Mouse (Mus musculus) spleen, postnatal 10 days (tissue): ENCODE data around the gene Adcy5.

Experiments used
- DNase-seq, 2 experiments: peaks; one replicate each; pipeline ENCODE4 v3.0.0; 2021 to 2022; ENCODE audit warnings: low spot score in 2 of 2

Gene Adcy5

DNA sequence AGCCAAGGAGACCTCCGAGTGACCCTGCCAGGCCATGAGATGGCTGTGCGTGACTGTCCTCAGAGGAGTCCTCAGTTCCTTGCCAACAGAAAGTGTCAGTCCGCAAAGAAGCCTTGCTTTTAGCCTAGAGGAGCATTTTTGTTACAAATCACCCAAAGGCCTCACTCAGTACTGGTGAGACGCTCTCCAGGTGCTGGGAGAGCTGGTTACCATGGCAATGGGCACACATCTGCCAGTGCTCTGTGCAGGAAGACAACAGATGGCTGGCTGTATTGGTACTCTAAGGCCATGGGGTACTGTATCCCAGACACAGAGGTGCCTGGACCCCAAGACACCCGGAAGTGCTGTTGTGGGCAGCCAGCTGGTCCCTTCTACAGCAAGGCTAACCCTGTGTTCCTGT is 51.0 kb downstream of the Adcy5 start:
- no peak for DNase-seq

DNA sequence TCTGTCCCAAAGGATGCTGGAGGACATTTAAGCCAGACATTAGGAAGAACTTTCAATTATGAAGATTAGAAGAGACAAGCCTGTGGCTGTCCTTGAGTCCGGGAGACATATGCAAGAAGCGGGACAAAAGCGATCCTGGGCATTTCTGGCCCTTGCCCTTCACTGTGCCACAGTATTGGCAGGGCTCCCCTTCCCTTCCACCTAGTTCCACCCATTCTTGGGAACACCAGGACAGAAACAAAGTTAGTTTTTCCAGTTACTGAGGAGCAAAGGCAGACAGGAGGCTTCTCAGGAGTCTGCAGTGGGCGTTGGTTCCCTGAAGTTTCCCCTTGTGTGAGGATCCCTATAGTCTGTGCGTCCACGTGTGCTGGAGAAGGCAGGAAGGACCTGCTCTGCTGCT is 51.7 kb downstream of the Adcy5 start:
- no peak for DNase-seq

DNA sequence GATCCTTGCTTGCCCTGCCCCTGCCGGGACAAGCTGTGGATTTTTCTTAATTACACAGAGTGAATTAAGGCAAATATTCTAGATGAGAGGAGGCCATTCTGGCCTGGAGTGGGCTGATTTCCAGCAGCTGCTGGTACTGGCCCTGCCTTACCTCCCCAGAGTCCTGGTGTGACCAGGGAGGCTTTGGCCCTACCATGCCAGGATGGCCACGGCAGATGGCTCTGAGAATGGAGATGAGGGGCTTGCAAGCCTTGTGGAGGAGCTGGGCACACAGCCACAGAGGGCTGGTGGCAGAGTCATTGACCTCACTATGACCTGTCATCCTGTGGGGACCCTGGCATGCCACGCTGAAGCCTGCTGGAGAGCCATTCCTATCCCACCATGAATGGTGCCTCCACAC is 54.1 kb downstream of the Adcy5 start:
- no peak for DNase-seq

DNA sequence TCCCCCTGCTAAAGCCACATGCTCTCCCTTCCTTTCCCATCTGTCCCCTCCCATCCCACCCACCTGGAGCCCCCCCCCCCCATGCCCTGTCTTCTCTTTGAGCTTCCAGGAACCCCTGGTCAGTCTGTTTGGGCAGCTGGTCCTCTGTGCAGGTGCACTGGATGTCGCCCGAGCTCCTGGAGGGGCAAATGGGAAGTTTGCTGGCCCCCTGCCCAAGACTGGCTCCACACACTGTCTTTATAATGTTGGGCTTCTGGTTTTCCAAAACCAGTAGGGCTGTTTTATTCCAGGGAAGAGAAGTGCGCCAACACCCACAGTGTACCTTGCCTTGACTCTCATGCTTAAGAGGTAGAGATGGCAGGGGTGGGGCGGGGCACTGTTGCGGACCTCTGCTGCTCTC is 55.1 kb downstream of the Adcy5 start:
- no peak for DNase-seq

DNA sequence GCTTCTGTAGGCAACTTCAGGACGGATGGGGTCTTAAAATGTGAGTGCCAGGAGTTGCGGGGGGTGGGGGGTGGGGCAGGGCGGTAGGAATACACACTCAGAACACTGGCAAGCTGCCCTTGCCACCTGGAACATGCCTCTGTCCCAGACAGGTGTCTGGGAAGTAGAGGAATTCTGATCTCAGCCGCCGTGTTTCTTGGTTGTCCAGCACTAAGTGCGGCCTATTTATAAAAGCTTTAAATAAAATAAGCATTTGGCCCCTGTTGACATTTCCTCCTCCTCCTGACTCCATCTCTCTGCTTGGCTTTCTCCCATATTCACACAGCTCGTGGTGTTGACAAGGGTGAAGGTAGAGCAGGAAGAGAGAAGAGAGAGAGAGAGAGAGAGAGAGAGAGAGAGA is 60.4 kb downstream of the Adcy5 start:
- DNase-seq: no peak

DNA sequence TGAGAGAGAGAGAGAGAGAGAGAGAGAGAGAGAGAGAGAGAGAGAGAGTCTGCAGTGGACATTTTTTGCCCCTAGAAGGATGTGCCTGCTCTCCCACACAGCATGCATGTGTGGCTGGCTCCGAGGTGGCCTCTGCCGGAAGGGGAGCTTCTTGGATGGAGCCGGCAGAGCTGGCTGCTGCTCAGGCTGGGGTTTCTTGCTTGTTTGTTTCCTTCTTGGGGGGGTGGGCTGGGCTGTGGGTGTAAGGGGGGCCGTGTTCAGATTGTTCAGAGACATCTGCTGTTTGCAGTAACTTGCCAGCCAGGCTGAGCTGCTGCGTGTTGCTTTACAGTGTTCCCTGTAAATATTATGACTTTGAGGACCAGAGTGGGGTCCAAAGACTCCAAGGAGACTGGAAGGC is 60.8 kb downstream of the Adcy5 start:
- DNase-seq: no peak

DNA sequence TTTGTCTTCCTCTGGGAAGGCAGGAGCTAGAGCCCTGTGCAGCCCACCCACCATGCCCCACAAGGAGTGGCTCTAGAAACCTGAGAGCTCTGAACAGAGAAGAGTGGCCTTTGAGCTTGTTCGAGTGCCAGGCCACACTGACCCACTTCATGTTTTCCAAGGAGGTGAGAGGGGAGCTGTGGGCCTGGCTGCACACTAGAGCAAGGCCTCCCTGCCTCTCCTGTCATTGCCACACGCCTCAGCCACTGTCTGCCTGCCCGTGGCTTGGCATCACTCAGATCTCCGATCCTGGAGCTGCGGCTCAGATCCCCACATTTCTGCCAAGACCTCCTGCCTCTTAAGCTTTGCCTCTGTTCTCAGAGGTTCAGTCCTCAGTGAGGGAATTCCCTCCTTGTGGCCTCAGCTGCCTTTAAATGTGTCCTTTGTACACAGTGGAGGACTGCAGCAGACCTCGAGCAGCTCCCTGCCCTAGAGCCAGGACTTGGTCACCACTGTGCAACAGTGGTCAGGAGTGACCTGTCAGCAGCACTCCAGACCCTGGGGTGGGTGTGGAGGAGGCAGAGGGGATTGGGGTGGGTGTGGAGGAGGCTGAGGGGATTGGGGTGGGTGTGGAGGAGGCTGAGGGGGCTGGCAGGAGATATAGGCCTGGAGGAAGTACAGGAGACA is 62.3 kb downstream of the Adcy5 start:
- DNase-seq: no peak

DNA sequence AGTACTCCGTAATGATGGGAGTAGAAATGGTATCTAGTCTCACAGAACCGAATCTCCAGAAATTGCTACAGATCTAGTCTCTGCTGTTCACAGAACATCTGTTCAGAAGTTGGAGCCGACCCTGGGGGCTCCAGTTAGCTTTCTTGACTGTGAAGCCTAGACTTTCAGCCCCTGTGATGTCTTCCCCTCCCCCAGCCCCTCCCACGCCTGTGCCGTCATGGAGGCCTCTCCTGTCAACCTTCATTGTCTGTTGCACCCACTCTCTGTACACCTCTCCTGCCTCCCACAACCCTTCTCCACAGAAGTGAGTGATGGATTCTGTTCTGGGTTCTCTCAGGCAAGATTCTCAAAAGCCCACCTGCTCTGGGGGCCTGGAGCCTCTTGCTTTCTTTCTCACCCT is 65.7 kb downstream of the Adcy5 start:
- no peak for DNase-seq

DNA sequence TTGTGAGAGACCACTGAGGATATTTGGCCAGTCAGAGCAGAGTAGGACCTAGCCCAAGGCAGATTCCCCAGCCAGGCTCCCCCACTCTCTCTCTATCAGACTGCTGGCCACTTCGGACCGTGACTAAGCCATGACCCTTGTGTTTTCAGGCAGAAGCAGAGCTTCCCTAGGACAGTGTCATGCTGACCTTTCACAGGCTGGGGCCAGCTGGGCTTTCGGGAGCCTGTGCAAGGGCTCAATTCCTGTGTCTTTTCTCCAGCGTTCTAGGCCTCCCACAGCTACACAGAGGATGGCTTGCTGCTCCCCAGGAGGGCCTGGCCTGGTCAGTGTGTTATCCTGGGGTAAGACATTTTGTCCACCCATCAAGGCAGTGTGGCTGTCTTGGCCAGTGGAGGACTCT is 66.9 kb downstream of the Adcy5 start:
- no peak for DNase-seq

DNA sequence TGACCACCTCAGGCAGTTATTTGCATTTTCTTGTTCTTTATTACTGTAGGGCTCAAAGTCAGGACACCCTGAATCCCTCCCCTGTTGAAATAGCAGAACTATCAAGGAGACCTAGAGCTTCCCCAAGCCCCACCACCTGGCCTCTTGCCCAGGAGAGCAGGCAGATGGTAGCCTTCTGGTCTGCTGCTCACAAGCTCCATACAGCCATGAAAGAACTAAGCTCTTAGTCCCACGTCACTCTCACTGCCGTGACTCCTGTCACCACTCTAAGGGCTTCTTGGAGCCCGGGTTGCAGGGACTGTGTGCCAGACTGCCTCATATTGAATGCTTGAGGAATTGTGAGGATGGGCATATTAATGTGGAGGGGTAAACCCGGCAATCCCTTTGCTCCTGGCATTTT is 69.3 kb downstream of the Adcy5 start:
- DNase-seq: no peak

DNA sequence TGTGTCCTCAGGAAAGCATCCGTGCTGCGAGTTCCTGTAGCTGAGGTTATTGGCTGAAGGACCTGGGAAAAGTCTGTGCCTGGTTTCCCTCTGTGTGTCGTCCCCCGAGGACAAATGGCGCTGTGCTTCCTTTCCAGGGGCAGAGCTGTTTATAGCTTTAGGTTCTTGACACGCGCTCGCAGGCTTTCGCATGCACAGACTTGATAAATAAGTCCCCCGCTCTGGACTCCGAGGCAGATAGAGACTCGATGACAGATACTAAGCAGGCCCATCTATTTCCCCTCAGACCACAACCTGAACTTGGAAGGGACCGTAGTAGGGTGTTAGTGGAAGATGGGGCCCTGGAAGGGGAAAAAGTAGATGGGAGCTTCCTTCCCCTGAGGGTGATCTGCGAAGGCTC is 70.0 kb downstream of the Adcy5 start:
- DNase-seq: no peak

DNA sequence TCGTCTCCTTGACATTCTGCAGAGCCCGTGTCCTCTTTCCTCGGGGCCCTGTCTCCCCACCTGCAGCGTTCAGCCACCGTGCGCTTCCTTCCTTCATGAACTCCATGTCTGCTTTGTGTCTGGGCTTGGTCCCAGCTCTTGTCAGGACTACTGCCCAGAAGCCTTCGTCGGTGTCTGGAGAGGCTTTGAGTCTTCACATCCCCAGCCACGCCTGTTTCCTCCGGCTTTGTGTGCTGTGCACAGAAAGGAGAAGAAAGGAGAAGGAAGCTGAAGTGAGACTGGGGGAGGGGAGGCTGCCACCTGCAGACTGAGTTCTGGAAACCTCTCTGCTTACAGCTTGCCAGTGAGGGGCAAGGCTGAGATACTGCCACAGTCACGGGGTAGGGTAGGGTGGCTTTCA is 74.9 kb downstream of the Adcy5 start:
- peak in 1 of 2 experiments; percentile 31 for DNase-seq

DNA sequence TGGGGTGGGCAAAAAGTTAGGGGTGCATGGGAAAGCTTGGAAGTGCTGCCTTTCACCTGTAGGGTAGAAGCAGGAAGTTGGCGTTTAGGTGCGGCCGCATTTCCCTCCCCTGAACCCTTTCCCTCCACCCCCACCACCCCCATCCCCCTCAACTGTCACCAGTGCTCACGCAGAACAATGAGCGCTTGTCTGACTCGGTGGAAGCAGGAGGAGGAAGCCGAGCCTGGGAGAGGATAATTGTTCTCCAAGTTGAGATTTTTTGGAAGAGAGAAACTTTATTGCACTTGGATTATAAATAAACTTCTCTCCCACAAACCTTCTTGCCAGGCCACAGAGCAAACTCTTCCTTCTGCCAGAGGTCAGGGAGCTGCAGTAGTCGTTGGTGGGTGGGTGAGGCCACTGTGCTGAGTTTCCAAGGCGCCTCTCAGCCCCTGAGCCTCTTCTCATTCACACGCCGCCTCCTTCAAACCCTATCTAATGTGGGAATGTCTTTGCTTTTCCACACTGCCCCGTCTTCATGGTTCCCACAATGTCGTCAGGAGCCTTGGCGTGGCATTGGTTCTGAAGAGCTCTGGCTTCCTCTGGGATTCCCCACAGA is 77.6 kb downstream of the Adcy5 start:
- DNase-seq: no peak

DNA sequence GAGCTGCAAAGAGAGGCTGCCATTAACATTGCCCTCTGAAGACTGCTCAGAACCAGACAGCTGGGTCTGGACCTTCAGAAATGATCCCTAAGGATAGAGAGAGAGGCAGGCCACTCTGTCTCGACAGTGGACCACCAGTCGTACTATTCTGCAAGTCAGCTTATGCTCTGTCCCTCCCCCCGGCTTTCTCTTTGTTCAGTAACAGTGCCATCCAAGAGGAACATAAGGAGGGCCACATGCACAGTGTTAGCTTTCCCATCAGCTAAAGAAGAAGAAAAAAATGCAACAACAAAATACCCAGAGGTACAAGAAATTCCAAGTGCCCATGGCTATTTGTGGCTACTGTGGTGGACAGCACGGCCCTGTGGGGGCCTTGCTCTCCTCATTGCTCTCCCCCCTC is 78.7 kb downstream of the Adcy5 start:
- no peak for DNase-seq

DNA sequence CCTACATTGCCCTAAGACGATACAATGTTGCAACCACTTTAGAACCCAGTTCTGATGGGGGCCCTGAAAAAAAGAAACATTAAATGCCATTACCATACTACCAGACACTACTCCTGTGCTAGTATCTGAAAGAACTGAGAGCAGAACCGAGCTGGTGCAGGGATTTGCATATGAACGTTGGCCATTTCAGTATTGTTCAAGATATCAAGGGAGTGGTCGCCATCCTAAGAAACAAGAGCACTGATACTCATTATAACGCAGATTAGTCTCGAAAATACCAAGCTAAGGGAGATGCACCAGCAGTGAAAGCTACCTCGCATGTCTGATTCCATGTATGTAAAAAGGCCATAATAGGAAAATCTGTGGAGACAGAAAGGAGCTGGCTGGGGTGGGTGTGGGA is 82.4 kb downstream of the Adcy5 start:
- no peak for DNase-seq

DNA sequence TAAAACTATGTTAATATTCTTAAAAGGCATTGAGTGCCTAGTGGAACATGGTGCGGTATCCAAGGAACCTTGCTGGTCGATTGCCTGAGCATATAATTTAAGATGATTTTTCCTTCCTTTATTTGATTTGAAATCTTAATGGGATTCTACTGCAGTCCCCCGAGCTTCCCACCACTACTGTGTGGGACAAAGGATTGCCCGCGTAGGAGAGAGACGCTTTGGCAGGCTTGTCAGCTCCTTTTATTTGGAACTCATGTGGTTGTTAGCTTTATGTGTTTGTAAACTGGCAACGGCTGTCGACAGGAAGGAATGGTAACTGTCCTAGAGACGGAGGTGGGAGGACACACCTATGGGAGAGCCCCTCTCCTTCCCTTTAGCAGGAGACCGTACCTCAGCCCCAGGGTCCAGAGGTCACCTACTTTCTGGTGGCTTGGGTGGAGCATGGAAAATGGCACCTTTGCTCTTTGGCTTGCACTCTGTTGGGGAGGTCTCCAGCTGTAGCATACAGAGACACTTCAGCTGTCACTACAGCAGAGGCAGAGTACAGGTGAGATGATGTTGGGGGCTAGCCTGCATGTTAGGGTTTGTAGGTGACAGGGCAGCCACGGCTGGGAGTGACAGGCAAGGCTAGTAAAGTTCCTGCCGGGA is 84.8 kb downstream of the Adcy5 start:
- no peak for DNase-seq

DNA sequence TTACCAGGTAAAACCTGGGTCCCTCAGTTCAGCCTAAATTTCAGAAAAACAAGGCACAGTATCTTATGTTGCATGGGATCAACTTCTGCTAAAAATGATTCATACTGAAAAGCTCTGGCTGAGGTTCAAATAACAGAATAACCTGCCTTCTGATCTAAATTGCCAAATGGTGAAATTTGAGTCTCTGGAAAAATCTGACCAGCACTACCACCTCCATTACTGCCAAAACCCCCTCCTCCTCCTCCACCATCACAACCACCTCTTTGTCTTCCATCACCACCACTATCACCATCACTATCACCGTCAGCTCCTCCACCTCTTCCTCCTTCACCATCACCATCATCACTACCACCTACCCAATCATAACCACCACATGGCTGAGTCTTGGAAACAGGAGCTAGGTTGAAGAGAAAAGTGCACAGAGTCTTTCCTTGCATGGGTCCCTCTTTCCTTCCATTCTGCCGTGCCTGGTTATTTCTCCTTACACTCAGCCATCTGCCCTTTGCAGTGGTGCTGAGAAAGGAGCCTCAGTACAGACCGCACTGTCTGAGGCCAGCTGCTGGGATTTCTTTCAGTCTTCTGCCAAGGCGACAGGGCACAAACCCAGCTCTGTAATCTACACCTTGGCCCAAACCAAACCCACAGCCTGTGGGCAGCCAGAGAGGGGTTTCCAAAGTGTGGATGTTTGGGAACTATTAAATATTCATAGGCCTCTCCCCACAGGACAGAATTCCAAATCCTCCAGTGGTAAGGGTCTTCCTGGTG is 85.5 kb downstream of the Adcy5 start:
- no peak for DNase-seq

DNA sequence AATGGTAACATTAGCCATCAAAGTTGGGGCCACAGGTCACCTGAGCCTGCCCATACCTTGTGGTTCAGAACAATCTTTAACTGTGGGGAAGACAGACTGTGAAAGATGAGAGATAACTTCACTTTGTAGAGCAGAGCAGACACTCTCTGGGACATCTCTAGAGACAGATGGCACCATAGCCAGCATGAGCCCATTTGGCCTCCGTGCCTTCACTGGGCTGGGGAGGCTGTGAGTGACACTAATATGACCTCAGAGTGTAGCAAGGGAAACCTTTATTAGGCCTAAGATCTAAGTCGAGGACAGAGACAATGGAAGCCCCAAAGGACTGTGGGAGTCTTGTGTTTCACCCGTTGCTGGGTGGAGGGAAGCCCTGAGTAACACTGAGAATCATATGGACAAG is 92.7 kb downstream of the Adcy5 start:
- DNase-seq: no peak

DNA sequence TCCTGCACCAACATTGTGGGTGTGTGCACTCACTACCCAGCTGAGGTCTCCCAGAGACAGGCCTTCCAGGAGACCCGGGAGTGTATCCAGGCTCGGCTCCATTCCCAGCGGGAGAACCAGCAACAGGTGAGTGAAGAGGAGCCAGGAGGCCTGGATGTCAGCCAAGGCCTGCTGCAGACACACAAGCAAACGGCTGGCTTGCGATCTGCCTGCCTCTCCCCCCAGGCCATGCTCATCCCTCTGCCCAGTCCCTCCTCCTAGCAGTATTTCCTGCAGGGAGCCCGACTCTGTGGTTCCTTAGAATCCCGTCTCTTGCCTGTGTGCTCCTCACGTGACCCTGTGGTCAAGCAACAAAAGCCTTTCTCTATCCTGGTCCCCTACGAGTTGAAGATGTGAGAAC is 94.1 kb downstream of the Adcy5 start:
- DNase-seq: no peak

DNA sequence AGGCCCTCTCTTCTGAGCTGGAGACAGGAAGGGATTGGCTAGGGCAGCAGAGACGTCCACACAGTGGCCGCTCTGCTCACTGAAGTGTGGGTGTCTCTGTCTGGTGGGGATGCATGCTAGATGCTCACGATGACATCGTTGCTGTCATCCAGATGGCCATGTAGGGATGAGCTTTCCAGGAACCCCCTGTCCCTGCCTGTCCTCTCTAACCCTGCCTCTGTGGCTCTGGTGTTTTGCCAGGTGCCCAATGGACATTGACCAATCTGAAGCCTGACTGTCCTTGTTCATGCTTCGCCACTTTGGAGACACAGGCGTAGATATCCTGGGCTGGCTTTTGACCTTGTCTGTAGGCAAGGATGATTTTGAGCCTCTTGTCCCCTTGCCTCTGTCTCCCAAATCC is 95.1 kb downstream of the Adcy5 start:
- DNase-seq: no peak

DNA sequence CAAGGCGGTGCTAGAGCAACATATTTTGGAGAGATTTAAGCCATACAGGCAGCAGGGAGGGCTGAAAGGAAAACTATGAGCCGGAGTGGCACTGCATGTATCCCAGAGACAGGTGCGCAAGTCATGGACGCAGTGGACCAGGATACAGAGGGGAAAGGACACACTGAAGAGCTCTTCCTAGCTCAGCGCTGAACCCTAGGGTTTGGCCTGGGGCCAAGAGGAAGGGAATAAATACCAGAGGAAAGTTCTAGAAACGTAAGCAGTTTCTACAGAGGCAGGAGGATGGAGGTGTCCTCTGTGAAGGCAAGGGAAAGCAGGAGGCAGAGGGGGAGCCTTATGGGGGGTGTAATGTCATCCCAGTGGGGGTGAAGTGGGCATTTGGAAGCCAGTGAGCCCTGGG is 97.0 kb downstream of the Adcy5 start:
- DNase-seq: no peak

DNA sequence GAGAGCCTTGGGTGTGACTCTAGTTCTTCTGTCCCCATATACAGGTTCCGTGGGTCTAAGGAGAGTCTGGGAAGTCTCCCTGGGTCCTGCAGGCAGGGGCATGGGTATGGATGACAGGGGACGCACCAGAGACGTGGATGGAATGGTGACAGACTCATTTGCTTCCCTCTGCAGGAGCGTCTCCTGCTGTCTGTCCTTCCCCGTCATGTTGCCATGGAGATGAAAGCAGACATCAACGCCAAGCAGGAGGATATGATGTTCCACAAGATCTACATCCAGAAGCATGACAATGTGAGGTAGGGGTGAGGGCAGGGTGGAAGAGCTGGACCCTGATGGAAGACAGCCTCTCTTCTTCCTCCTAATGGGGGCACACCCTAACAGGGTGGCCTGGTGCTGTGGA is 98.3 kb downstream of the Adcy5 start:
- DNase-seq: no peak

DNA sequence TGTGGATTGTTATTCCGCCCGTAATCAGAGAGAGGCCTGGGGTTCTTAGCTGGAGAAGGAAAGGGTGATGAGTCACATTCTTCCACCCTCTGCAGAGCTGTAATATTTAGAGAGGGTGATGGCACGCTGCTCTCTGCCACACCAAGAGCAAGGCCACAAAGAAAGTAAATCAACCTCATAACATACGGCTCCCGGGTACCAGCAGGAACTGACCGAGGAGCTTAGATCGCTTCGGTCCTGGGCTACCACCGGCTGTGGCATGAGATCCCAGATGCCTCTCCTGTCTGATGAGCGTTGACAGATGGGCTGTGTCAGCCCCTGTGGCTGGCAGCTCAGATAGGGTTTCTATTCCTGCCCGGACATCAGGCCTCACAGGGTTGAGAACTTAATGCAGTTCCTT is 101.3 kb downstream of the Adcy5 start:
- no peak for DNase-seq
